ENCODE assay signal across 9 mouse cellular contexts in the genomic region with DNA sequence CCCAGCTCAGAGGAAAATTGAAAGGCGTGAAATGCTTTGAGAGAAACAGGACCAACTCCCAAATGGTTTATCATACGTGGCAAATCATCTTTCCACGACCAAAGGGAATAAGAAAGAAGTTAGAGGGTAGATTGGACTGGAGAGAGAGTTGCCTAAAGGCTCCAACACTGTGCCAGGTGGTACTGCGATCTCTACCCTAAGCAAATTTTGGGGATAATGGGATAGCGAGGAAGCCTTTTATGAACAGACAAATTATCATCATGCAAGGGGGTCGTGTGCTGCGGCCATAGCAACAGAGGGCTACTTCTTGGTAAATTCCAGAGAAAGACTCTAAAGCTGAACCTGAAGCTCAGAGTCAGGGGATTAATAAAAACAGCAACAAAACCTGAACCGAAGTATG. TPM values are rescaled to one million over a fixed set of nuclear protein-coding genes. Genes with fewer than 3 reads are reported as not detected.
A peak's percentile ranks its signal among the peaks of the same experiment; 100 is the strongest.
DNase-seq lines count a peak whose midpoint lies in the region; ATAC-seq lines count a peak whose summit lies in the region.
"Had no signal": no experiment of that assay in that cellular context is flagged by ENCODE, and none has a peak within 500 bp of the region (broad histone marks: within the 10 kb centered on the region; RNA-seq: fewer than 3 reads in every experiment).

No protein-coding gene starts in this region.

- no peak for DNase-seq in heart, adult 11 months
- no peak for DNase-seq in cerebellum, adult 9-10 months
- DNase-seq in Muller cell, postnatal 12 days (ENCODE audit: inconsistent ontology term) = no peak
- DNase-seq in right cerebral cortex, postnatal 14 days = no peak
- DNase-seq: kidney, postnatal 25 days had no signal

- H3K9ac ChIP-seq in heart, embryonic 15.5 days = peak overlapping the region; percentile 75
- peak overlapping the region; percentile 54; the same call in 1 of the 2 replicates for H3K9ac ChIP-seq in hindbrain, embryonic 12.5 days

- no peaks in the 10 kb centered on the region for H3K79me2 ChIP-seq in macrophage (ENCODE audit: inconsistent target)

- no peaks in the 10 kb centered on the region for H3K27me3 ChIP-seq in heart, embryonic 15.5 days
- peaks cover 22% of the 10 kb centered on the region for H3K27me3 ChIP-seq in hindbrain, embryonic 12.5 days

- no peak for ATAC-seq in heart, embryonic 15.5 days (replicated peaks; ENCODE audit: insufficient number of reproducible peaks, insufficient read depth, low FRiP score, low read depth)
- ATAC-seq in hindbrain, embryonic 12.5 days (ENCODE audit: low FRiP score) = no peak

- peaks cover 73% of the 10 kb centered on the region for H3K4me1 ChIP-seq in heart, embryonic 15.5 days (replicated peaks)
- peaks cover 6% of the 10 kb centered on the region; the same call in 1 of the 2 replicates for H3K4me1 ChIP-seq in brown adipose tissue, adult 24 weeks (ENCODE audit: control insufficient read depth, insufficient read depth, insufficient read length, low read length)
- peaks cover 18% of the 10 kb centered on the region for H3K4me1 ChIP-seq in hindbrain, embryonic 12.5 days

- H3K36me3 ChIP-seq in heart, embryonic 15.5 days = peaks cover 4% of the 10 kb centered on the region; the same call in 1 of the 2 replicates
- H3K36me3 ChIP-seq in hindbrain, embryonic 12.5 days = no peaks in the 10 kb centered on the region
- H3K36me3 ChIP-seq in macrophage (ENCODE audit: inconsistent target) = no peaks in the 10 kb centered on the region

- H3K27ac ChIP-seq in heart, embryonic 15.5 days = peak overlapping the region; percentile 9; the same call in 1 of the 2 replicates
- no peak overlapping the region for H3K27ac ChIP-seq in brown adipose tissue, adult 24 weeks (replicated peaks; ENCODE audit: low read depth, low read length)
- no peak overlapping the region for H3K27ac ChIP-seq in hindbrain, embryonic 12.5 days
- H3K27ac ChIP-seq in macrophage = no peak overlapping the region

- WGBS in heart, embryonic 15.5 days = 40% methylated on average over 8 of the region's 8 CpGs
- WGBS in hindbrain, embryonic 12.5 days = 33% methylated on average over 8 of the region's 8 CpGs
- WGBS in macrophage (ENCODE audit: missing documents) = 79% methylated on average over 8 of the region's 8 CpGs

- H3K4me2 ChIP-seq in heart, embryonic 15.5 days = peak overlapping the region; percentile 93
- peak overlapping the region; percentile 96 for H3K4me2 ChIP-seq in hindbrain, embryonic 12.5 days (replicated peaks)

- H3K4me3 ChIP-seq in heart, embryonic 15.5 days = peak overlapping the region; percentile 68
- H3K4me3 ChIP-seq in brown adipose tissue, adult 24 weeks (ENCODE audit: insufficient read depth, low read depth, low read length) = peak overlapping the region; percentile 74
- peak overlapping the region; percentile 48 for H3K4me3 ChIP-seq in hindbrain, embryonic 12.5 days
- peak overlapping the region; percentile 38; the same call in 1 of the 2 replicates for H3K4me3 ChIP-seq in macrophage (ENCODE audit: inconsistent target)

- H3K9me3 ChIP-seq in heart, embryonic 15.5 days (replicated peaks) = no peaks in the 10 kb centered on the region
- no peaks in the 10 kb centered on the region for H3K9me3 ChIP-seq in hindbrain, embryonic 12.5 days (replicated peaks)

RNA-seq across cellular contexts. Expression of a gene that starts 21.0 kb away (rescaled TPM):
- 16.0 and 23.6 TPM in 2 replicates for polyA plus RNA-seq in heart, embryonic 15.5 days (2015; fragmentation: Nextera tagmentation; extraction: Ambion mirVana)
- polyA plus RNA-seq in brown adipose tissue, adult 24 weeks (2012; ENCODE audit: insufficient read depth, insufficient read length, missing spikeins) = 5.0 and 10.8 TPM in 2 replicates
- polyA plus RNA-seq in hindbrain, embryonic 12.5 days (2016; fragmentation: Nextera tagmentation; extraction: Ambion mirVana) = 1.6 and 2.8 TPM in 2 replicates
- 1 to 10 TPM in 3 of 26 experiments, not detected in 23; 1.3 to 4.5 (median 1.5) TPM for total RNA-seq in macrophage (2018; cell fraction: chromatin; rRNA removed)
- total RNA-seq in macrophage (2018; cell fraction: cytosol; rRNA removed) = 1 to 10 TPM in 5 of 26 experiments, under 1 TPM in 20, not detected in 1; 0.21 to 4.2 (median 0.62) TPM
- 1 to 10 TPM in 4 of 26 experiments, under 1 TPM in 2, not detected in 20; 0.36 to 4.7 (median 2.1) TPM for total RNA-seq in macrophage (2018; cell fraction: nucleus; rRNA removed)
- 0.44 to 0.90 TPM (median 0.78 TPM) in 3 replicates for polyA plus RNA-seq in macrophage (2018)
